ENCODE assay signal across 19 mouse cellular contexts in the genomic region with DNA sequence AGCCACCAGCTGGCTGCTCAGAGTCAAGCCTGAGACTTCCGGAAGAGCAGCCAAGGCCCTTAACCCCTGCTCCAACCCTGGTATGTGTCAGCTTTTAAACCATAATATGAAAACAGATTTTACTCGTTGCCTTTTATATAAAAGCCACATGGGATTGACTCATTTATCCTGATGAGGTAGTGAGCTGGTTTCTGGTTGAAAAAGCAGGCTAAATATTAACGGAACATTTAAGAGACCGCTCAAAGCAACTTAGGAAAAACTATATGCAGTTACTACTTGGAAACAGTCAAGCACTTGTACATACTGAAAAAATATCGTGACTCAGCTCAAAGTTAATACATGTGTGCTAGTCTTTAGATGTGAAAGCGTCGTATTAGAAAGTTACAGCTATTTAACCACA. TPM values are rescaled to one million over a fixed set of nuclear protein-coding genes. Genes with fewer than 3 reads are reported as not detected.
A peak's percentile ranks its signal among the peaks of the same experiment; 100 is the strongest.
DNase-seq lines count a peak whose midpoint lies in the region; ATAC-seq and TF ChIP-seq lines count a peak whose summit lies in the region.
"Had no signal": no experiment of that assay in that cellular context is flagged by ENCODE, and none has a peak within 500 bp of the region (broad histone marks: within the 10 kb centered on the region; RNA-seq: fewer than 3 reads in every experiment).

No protein-coding gene starts in this region.

- peaks cover 2% of the 10 kb centered on the region for H3K4me1 ChIP-seq in kidney, embryonic 14.5 days (ENCODE audit: control insufficient read depth, insufficient read depth, low read length)

- ATAC-seq in kidney, embryonic 14.5 days (ENCODE audit: low FRiP score, low TSS enrichment): no peak
- peak; percentile 82 for ATAC-seq in Patski
- ATAC-seq: activated CD4-positive, CD25-positive, alpha-beta regulatory T cell, adult 4 months; forebrain, embryonic 13.5 days; forebrain, embryonic 15.5 days had no signal

- H3K27me3 ChIP-seq in kidney, embryonic 14.5 days (ENCODE audit: control insufficient read depth, insufficient read depth, low read length): no peaks in the 10 kb centered on the region
- H3K27me3 ChIP-seq in Patski: no peaks in the 10 kb centered on the region
- H3K27me3 ChIP-seq: embryonic facial prominence, embryonic 12.5 days; forebrain, embryonic 13.5 days; forebrain, embryonic 15.5 days had no signal

- H3K4me3 ChIP-seq in kidney, embryonic 14.5 days (ENCODE audit: low read length): no peak overlapping the region
- H3K4me3 ChIP-seq: embryonic facial prominence, embryonic 10.5 days; embryonic facial prominence, embryonic 12.5 days; forebrain, embryonic 13.5 days; forebrain, embryonic 15.5 days had no signal

- peak; percentile 8 for DNase-seq in kidney, adult 9 months
- peak; percentile 49 for DNase-seq in kidney, postnatal 10 days
- no peak for DNase-seq in kidney, postnatal 25 days
- DNase-seq in Patski (ENCODE audit: low read depth, low spot score): peak; percentile 86
- no peak for DNase-seq in yolk sac, embryonic 10.5 days (ENCODE audit: low spot score)
- DNase-seq: adrenal gland, adult 8-10 months; adrenal gland, postnatal 14 days; adrenal gland, postnatal 36 days; cerebellum, adult 11-12 months; cerebellum, adult 2 months; cerebellum, adult 9-10 months; cerebellum, postnatal 10 days; cerebellum, postnatal 25 days had no signal

- WGBS in kidney, embryonic 14.5 days: 86% methylated on average over 7 of the region's 7 CpGs

- TF ChIP-seq CTCF in Patski (IDR thresholded peaks at IDR 0.05): no peak

- H3K4me2 ChIP-seq in kidney, embryonic 14.5 days (replicated peaks; ENCODE audit: low read depth, low read length): no peak overlapping the region
- H3K4me2 ChIP-seq: embryonic facial prominence, embryonic 12.5 days; forebrain, embryonic 13.5 days; forebrain, embryonic 15.5 days had no signal

- H3K9me3 ChIP-seq in kidney, embryonic 14.5 days (ENCODE audit: control insufficient read depth, low read length): no peaks in the 10 kb centered on the region
- H3K9me3 ChIP-seq: embryonic facial prominence, embryonic 10.5 days; embryonic facial prominence, embryonic 12.5 days; forebrain, embryonic 13.5 days; forebrain, embryonic 15.5 days had no signal

- no peak overlapping the region for H3K27ac ChIP-seq in kidney, embryonic 14.5 days (ENCODE audit: low read depth, low read length)
- H3K27ac ChIP-seq: embryonic facial prominence, embryonic 10.5 days; embryonic facial prominence, embryonic 12.5 days; forebrain, embryonic 13.5 days; forebrain, embryonic 15.5 days had no signal

- CTCF ChIA-PET in Patski (lab: Charles Lee): interaction anchor here (1.0 to 3.1 kb wide), 11 partner anchors 8 to 124 kb away, joined by 3 to 11 read pairs (median 3); a partner anchor contains a TSS

- no peak overlapping the region for H3K9ac ChIP-seq in kidney, embryonic 14.5 days (ENCODE audit: low read depth, low read length)
- H3K9ac ChIP-seq: embryonic facial prominence, embryonic 12.5 days; forebrain, embryonic 13.5 days; forebrain, embryonic 15.5 days had no signal

- in situ Hi-C loops in Patski (cut with MboI; ENCODE audit: low pct_unique_long_range_greater_than_20kb): loop anchor here (5.0 kb wide), 1 partner anchor 245 kb away; no protein-coding TSS in a partner anchor

- POLR2A ChIA-PET in Patski (lab: Charles Lee): no interaction called here

- H3K36me3 ChIP-seq in kidney, embryonic 14.5 days (ENCODE audit: control insufficient read depth, insufficient read depth, low read length): peaks cover 57% of the 10 kb centered on the region

RNA-seq across cellular contexts. Expression of a gene that starts 6.1 kb away (rescaled TPM):
- polyA plus RNA-seq in kidney, embryonic 14.5 days (2014; fragmentation: Nextera tagmentation; extraction: Ambion mirVana): 19.5 and 22.4 TPM in 2 replicates
- 22.8 TPM for polyA plus RNA-seq in Patski (2021)

RNA-seq across cellular contexts. Expression of a gene that starts 6.2 kb away (rescaled TPM):
- 168 and 209 TPM in 2 replicates for polyA plus RNA-seq in kidney, embryonic 14.5 days (2014; fragmentation: Nextera tagmentation; extraction: Ambion mirVana)
- 99.9 TPM for polyA plus RNA-seq in Patski (2021)

RNA-seq across cellular contexts. Expression of a gene that starts 28.5 kb away (rescaled TPM):
- polyA plus RNA-seq in kidney, embryonic 14.5 days (2014; fragmentation: Nextera tagmentation; extraction: Ambion mirVana): 31.5 and 33.8 TPM in 2 replicates
- 18.5 TPM for polyA plus RNA-seq in Patski (2021)

RNA-seq across cellular contexts. Expression of a gene that starts 53.3 kb away (rescaled TPM):
- polyA plus RNA-seq in kidney, embryonic 14.5 days (2014; fragmentation: Nextera tagmentation; extraction: Ambion mirVana): 0.42 and 0.49 TPM in 2 replicates
- 11.9 TPM for polyA plus RNA-seq in Patski (2021)

Comparison
In these comparisons a context has a peak if more than half of its experiments do, and no peak if none do; other contexts are left out.
1. DNase-seq: peak in kidney, adult 9 months (single experiment), kidney, postnatal 10 days (single experiment) and Patski (single experiment); none in kidney, postnatal 25 days (0 of 2) and yolk sac, embryonic 10.5 days (single experiment).